Mouse (Mus musculus): ENCODE data around the gene Cda. TPM values are rescaled to one million over a fixed set of nuclear protein-coding genes. Genes with fewer than 3 reads are reported as not detected.

The Cda gene
- polyA plus RNA-seq, 1 experiment, result 0.33 TPM

- Histone ChIP-seq H3K27me3 (ENCODE audit: control insufficient read depth, insufficient read depth, low read length) (no peaks in the 10 kb centered on the region), H3K4me1 (ENCODE audit: control insufficient read depth, insufficient read depth, insufficient read length) (no peaks in the 10 kb centered on the region), H3K36me3 (ENCODE audit: control insufficient read depth, insufficient read depth, low read length) (no peaks in the 10 kb centered on the region), H3K4me3 (ENCODE audit: extremely low read depth, insufficient read depth, insufficient read length) (no peak overlapping the region), H3K27ac (ENCODE audit: insufficient read depth, low read length) (no peak overlapping the region)
- TF ChIP-seq CTCF (IDR thresholded peaks at IDR 0.05; ENCODE audit: extremely low read depth, insufficient read depth, insufficient read length, insufficient replicate concordance) (no peak), POLR2A (IDR thresholded peaks at IDR 0.05; ENCODE audit: low read depth, low read length) (no peak)
- 81% methylated on average over 8 of the region's 8 CpGs for WGBS
- no peak for DNase-seq (ENCODE audit: low read depth in 1 of 2, low spot score in 2 of 2)
Measured at GRCm38 (mm10) chr4:138356141-138356540, 11.7 kb downstream of the Cda start.

- Histone ChIP-seq H3K4me3 (ENCODE audit: extremely low read depth, insufficient read depth, insufficient read length) (no peak overlapping the region), H3K36me3 (ENCODE audit: control insufficient read depth, insufficient read depth, low read length) (no peaks in the 10 kb centered on the region), H3K27me3 (ENCODE audit: control insufficient read depth, insufficient read depth, low read length) (no peaks in the 10 kb centered on the region), H3K27ac (ENCODE audit: insufficient read depth, low read length) (no peak overlapping the region), H3K4me1 (ENCODE audit: control insufficient read depth, insufficient read depth, insufficient read length) (no peaks in the 10 kb centered on the region)
- no peak for DNase-seq (ENCODE audit: low read depth in 1 of 2, low spot score in 2 of 2)
- 81% methylated on average over 2 of the region's 2 CpGs for WGBS
- no peak for TF ChIP-seq POLR2A (IDR thresholded peaks at IDR 0.05; ENCODE audit: low read depth, low read length)
- TF ChIP-seq CTCF (IDR thresholded peaks at IDR 0.05; ENCODE audit: extremely low read depth, insufficient read depth, insufficient read length, insufficient replicate concordance), result no peak
Measured at GRCm38 (mm10) chr4:138355496-138355895, 12.3 kb downstream of the Cda start.

DNA sequence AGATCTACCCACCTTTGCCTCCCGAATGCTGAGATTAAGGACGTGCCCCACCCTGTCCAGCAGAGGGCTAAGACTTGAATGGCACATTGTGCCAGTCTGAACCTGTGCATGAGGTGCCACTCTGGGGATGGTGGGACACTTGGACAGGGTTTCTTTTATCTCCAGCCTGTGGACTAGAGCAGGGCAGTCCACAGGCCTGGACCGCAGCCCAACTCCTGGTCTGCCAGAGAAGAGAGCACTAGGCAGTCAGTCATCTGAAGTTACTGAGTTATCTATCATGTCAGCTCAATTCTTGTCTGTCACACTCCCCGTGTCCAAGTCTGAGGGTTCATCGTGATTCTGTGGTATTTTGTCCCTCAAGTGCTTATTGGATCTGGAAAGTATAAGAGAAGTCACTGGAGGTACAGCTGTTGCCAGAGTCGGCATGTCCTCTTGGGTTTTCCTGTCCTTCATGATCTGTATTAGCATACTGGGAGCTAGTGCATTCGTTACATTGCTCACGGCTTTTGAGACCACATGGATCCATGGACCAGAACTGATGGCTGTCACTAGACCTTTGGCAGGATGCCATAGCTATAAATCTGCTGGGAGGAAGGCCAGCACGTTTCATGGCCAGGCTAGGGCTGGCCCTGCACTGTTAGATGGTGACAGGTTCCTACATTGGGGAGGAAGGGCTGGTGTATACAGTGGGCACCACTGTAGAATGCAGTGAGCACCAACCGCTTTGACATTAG lies 14.2 kb downstream of the Cda start:
- no peak overlapping the region for H3K4me3 ChIP-seq (ENCODE audit: extremely low read depth, insufficient read depth, insufficient read length)
- no peaks in the 10 kb centered on the region for H3K4me1 ChIP-seq (ENCODE audit: control insufficient read depth, insufficient read depth, insufficient read length)
- no peaks in the 10 kb centered on the region for H3K36me3 ChIP-seq (ENCODE audit: control insufficient read depth, insufficient read depth, low read length)
- WGBS, result 70% methylated on average over 10 of the region's 10 CpGs
- no peak overlapping the region for H3K27ac ChIP-seq (ENCODE audit: insufficient read depth, low read length)
- DNase-seq (ENCODE audit: low read depth in 1 of 2, low spot score in 2 of 2), result no peak
- TF ChIP-seq POLR2A (IDR thresholded peaks at IDR 0.05; ENCODE audit: low read depth, low read length) (no peak), CTCF (IDR thresholded peaks at IDR 0.05; ENCODE audit: extremely low read depth, insufficient read depth, insufficient read length, insufficient replicate concordance) (no peak)
- no peaks in the 10 kb centered on the region for H3K27me3 ChIP-seq (ENCODE audit: control insufficient read depth, insufficient read depth, low read length)

GRCm38 (mm10) chr4:138352692-138353091 lies 15.1 kb downstream of the Cda start:
- H3K4me3 ChIP-seq (ENCODE audit: extremely low read depth, insufficient read depth, insufficient read length), result no peak overlapping the region
- H3K27me3 ChIP-seq (ENCODE audit: control insufficient read depth, insufficient read depth, low read length), result no peaks in the 10 kb centered on the region
- WGBS, result 94% methylated on average over 6 of the region's 6 CpGs
- DNase-seq (ENCODE audit: low read depth in 1 of 2, low spot score in 2 of 2), result no peak
- H3K36me3 ChIP-seq (ENCODE audit: control insufficient read depth, insufficient read depth, low read length), result no peaks in the 10 kb centered on the region
- no peaks in the 10 kb centered on the region for H3K4me1 ChIP-seq (ENCODE audit: control insufficient read depth, insufficient read depth, insufficient read length)
- TF ChIP-seq POLR2A (IDR thresholded peaks at IDR 0.05; ENCODE audit: low read depth, low read length) (no peak), CTCF (IDR thresholded peaks at IDR 0.05; ENCODE audit: extremely low read depth, insufficient read depth, insufficient read length, insufficient replicate concordance) (no peak)
- no peak overlapping the region for H3K27ac ChIP-seq (ENCODE audit: insufficient read depth, low read length)

- Histone ChIP-seq H3K4me3 (ENCODE audit: extremely low read depth, insufficient read depth, insufficient read length) (no peak overlapping the region), H3K27me3 (ENCODE audit: control insufficient read depth, insufficient read depth, low read length) (no peaks in the 10 kb centered on the region), H3K27ac (ENCODE audit: insufficient read depth, low read length) (no peak overlapping the region), H3K4me1 (ENCODE audit: control insufficient read depth, insufficient read depth, insufficient read length) (no peaks in the 10 kb centered on the region), H3K36me3 (ENCODE audit: control insufficient read depth, insufficient read depth, low read length) (no peaks in the 10 kb centered on the region)
- 88% methylated on average over 5 of the region's 5 CpGs for WGBS
- no peak for DNase-seq (ENCODE audit: low read depth in 1 of 2, low spot score in 2 of 2)
- TF ChIP-seq POLR2A (IDR thresholded peaks at IDR 0.05; ENCODE audit: low read depth, low read length), result no peak
- no peak for TF ChIP-seq CTCF (IDR thresholded peaks at IDR 0.05; ENCODE audit: extremely low read depth, insufficient read depth, insufficient read length, insufficient replicate concordance)
Measured at GRCm38 (mm10) chr4:138351821-138352220, 16.0 kb downstream of the Cda start.

DNA sequence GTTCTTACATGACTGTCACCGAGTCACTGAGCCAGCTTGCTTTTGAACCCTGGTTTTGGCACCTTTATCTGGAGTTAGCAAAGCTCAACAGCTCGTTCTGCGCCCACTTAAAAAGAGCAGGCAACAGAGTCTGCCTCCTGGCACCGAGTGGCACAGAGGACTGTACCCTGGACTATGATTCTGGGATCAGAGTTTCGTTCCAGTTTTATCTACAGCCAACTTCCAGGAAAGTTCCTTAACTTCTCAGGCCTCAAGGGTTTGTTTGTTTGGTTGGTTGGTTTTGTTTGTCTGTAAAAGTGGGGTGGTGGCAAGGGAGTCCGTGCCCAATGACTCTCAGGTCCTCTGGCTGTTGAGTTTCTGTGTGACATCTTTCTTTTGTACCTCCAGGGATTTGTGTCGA lies 19.1 kb downstream of the Cda start:
- no peak for TF ChIP-seq CTCF (IDR thresholded peaks at IDR 0.05; ENCODE audit: extremely low read depth, insufficient read depth, insufficient read length, insufficient replicate concordance)
- no peak for TF ChIP-seq POLR2A (IDR thresholded peaks at IDR 0.05; ENCODE audit: low read depth, low read length)
- 81% methylated on average over 7 of the region's 7 CpGs for WGBS
- DNase-seq (ENCODE audit: low read depth in 1 of 2, low spot score in 2 of 2), result no peak

DNA sequence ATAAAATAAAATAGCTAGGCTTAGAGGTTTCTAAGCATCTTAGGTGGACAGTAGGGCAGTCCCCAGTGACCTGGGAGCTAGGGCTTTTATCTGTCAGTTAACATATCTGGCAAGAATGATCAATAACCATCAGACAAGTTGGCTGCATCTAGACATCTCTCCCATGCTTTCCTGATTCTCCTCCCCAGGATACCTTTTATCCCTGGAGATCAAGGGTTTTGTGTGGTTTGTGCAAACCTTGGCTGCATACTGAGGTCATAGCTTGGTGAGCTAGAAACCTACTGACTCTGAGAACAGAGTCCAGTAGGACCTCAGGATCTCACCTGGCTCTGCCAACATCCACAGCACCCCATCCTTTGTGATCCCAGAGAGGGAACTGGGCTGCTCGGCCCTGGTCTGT lies 20.5 kb downstream of the Cda start:
- DNase-seq (ENCODE audit: low read depth in 1 of 2, low spot score in 2 of 2), result no peak
- H3K27me3 ChIP-seq (ENCODE audit: control insufficient read depth, insufficient read depth, low read length), result no peaks in the 10 kb centered on the region
- no peak for TF ChIP-seq POLR2A (IDR thresholded peaks at IDR 0.05; ENCODE audit: low read depth, low read length)
- no peak for TF ChIP-seq CTCF (IDR thresholded peaks at IDR 0.05; ENCODE audit: extremely low read depth, insufficient read depth, insufficient read length, insufficient replicate concordance)

More for the DNA sequence above, 19.1 kb downstream of the Cda start:
- no peaks in the 10 kb centered on the region for H3K27me3 ChIP-seq (ENCODE audit: control insufficient read depth, insufficient read depth, low read length)
- no peaks in the 10 kb centered on the region for H3K4me1 ChIP-seq (ENCODE audit: control insufficient read depth, insufficient read depth, insufficient read length)
- H3K36me3 ChIP-seq (ENCODE audit: control insufficient read depth, insufficient read depth, low read length), result no peaks in the 10 kb centered on the region
- no peak overlapping the region for H3K27ac ChIP-seq (ENCODE audit: insufficient read depth, low read length)
- no peak overlapping the region for H3K4me3 ChIP-seq (ENCODE audit: extremely low read depth, insufficient read depth, insufficient read length)

More for the DNA sequence above, 20.5 kb downstream of the Cda start:
- no peak overlapping the region for H3K27ac ChIP-seq (ENCODE audit: insufficient read depth, low read length)
- H3K4me1 ChIP-seq (ENCODE audit: control insufficient read depth, insufficient read depth, insufficient read length), result no peaks in the 10 kb centered on the region
- WGBS, result 88% methylated on average over 1 of the region's 1 CpGs
- H3K4me3 ChIP-seq (ENCODE audit: extremely low read depth, insufficient read depth, insufficient read length), result no peak overlapping the region
- no peaks in the 10 kb centered on the region for H3K36me3 ChIP-seq (ENCODE audit: control insufficient read depth, insufficient read depth, low read length)
